Mouse (Mus musculus) layer of hippocampus, postnatal 25 days (tissue): Measurements from ENCODE around the gene Rab6b. TPM values are rescaled to one million over a fixed set of nuclear protein-coding genes. Genes with fewer than 3 reads are reported as not detected.

Experiments used
- DNase-seq, 2 experiments: peaks; one replicate each; pipeline ENCODE4 v3.0.0; 2022; ENCODE audit warnings: mixed read lengths in 2 of 2, low spot score in 1 of 2; ENCODE audit errors: extremely low spot score in 1 of 2
- total RNA-seq, 2 experiments: library from RNA; stranded (reverse); gene quantifications; 2 replicates each; pipeline ENCODE4 v1.2.3; 2021

Gene Rab6b
- total RNA-seq, 2 experiments from 2014 or later, result 454 to 464 TPM

DNA sequence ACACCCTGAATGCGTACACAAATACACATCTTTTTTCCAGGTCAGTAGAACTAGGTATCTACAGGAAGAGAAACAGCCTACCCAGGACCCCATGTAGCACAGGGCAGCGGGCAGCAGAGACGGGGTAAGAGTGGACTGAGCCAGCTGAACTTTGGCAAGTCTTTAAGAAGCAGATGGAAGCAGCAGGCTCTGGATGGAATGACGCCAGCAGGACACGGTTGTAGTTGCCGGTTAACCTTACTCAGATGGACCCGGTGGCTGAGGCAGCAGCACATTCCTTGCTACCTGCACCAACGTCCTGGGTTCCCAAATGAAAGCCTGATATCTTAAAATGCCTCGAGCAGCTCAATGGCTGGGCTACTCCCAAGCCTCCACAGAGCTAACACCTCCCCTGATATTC lies 75.2 kb downstream of the Rab6b start:
- DNase-seq, result no peak

GRCm38 (mm10) chr9:103188416-103188815 lies 76.8 kb downstream of the Rab6b start:
- DNase-seq, result no peak

- peak; percentile 82 to 89 for DNase-seq
Measured at GRCm38 (mm10) chr9:103201561-103202260, 90.1 kb downstream of the Rab6b start, which contains the start of gene Srprb. Gene Srprb (minus strand): TSS chr9:103202137.

GRCm38 (mm10) chr9:103205786-103206185 lies 94.2 kb downstream of the Rab6b start:
- DNase-seq, result no peak

DNA sequence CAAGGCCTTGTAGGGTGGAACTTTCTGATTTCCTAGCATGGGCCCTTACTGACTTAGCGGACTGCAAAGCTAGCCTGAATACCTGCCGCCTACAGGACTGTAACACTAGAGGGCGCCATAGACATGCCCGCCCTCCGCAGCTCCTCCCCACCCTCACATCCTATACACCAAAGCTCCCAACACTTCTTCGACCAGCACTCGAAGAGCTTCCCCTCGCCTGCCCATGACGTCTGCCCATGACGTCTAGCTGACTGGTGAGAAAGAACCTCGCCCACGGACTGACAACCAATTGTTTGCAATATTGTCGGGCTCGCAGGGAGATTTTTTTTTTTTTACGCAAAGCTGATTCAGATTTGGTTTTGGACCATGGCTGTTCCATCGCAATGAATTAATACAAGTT lies 96.3 kb downstream of the Rab6b start:
- DNase-seq, result peak; percentile 36 to 54

- DNase-seq, result no peak
Measured at GRCm38 (mm10) chr9:103208802-103209423, 97.3 kb downstream of the Rab6b start.

GRCm38 (mm10) chr9:103212654-103213420 lies 101.2 kb downstream of the Rab6b start:
- DNase-seq, result no peak

DNA sequence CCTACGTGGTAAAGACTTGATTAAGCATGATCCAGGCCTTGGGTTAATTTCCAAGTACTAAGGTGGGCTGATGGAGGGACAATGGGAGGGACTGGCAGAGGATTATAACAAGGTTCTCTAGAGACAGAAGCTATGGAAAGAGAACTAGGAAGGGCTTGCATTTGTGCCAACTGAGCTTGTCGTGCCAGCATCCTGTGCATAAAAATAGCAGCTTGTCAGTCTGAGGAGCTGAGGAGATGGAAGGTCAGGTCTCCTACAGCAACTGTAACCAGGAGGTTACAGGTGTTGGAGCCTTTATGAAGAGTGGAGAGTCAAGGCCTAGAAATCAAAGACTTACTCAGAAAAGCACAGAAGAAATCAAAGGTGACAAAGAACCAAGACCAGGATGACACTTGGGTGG lies 102.0 kb downstream of the Rab6b start:
- no peak for DNase-seq

DNA sequence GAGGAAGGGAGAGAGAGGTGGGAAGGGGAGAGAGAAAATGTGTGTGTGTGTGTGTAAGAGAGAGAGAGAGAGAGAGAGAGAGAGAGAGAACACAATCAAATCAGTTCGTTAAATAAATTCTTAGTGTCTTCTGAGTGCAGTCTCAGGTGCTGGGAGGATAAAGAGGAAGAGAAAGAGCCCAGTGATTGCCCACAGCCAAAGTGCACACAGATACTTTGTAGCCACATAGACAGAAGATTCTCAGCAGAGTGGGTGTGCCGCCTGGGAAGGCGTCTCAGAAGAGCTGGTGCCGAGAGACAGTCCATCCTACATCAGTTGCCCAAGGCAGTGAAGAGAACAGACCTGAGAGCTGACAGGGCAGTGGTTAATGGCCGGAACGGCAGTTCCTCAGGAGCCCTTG lies 102.7 kb downstream of the Rab6b start:
- DNase-seq, result no peak

DNA sequence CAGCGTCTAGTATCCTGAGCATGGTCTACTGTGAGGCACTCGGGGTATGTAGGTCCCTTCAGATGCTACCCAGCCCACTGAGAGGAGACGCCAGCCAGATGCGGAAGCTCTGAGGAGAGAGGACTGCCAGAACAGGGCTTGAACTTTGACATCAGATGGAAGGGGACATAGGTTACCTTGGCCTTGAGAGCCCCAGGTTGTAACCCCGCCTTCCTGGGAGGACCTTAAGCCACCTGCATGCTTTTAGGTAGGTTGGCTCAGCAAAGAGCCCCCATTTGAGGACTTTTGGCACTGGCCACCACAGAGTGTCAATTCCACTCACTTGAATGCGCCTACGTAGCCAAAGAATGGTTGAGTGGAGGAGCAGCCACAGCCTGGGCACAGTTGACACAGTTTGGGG lies 113.1 kb downstream of the Rab6b start:
- no peak for DNase-seq

DNA sequence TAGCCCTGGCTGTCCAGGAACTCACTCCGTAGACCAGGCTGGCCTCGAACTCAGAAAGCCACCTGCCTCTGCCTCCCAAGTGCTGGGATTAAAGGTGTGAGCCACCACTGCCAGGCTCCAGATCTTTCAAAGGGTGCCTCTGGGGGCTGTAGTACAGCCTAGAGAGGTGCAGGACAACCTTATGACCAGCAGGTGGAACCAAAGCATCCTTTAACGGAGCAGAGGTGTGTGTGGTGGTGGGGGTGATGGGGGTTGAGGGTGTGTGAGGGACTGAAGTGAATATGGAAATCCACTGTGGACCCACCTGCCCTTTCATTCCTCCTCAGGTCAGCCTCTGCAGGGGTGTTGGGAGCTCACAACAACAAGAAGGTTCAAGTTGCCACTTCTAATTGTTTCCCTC lies 113.9 kb downstream of the Rab6b start:
- DNase-seq, result no peak

DNA sequence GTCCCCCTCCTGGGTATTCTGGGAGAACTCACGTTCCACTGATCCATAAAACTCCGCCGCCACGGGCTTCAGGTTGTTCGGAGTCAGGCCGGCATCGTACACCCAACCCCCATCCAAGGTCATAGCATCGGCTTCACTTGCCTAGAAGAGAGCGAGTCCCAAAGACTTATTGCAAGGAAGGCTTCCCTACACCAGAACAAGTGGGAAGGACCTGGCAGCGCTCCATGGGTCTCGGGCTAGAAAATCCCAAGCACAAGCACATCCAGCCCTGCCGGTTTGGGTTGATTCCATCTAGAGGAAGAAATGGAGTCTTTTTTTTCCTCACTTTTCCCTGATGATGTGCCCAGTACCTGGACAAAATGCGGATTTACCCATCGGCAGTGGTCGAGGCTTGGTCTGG lies 115.2 kb downstream of the Rab6b start:
- DNase-seq, result no peak

DNA sequence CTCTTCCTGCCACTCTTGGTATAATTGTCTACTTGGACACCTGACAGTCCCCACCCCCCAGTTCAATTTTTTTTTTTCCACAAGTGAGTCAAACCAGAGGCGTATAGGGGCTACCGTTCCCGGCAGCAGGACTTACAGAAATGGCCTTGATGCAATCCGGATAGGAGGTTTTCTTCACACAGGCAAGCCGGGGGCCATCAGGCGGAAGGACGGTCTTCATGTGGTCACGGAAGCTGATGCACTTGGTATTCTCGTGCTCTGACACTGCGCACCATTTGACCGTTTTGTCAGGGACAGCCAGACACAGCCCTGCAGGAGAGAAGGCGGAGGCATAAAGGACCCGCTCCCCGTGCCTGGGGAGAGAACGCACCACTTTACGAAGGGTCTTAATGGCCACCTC lies 116.2 kb downstream of the Rab6b start:
- DNase-seq, result no peak

DNA sequence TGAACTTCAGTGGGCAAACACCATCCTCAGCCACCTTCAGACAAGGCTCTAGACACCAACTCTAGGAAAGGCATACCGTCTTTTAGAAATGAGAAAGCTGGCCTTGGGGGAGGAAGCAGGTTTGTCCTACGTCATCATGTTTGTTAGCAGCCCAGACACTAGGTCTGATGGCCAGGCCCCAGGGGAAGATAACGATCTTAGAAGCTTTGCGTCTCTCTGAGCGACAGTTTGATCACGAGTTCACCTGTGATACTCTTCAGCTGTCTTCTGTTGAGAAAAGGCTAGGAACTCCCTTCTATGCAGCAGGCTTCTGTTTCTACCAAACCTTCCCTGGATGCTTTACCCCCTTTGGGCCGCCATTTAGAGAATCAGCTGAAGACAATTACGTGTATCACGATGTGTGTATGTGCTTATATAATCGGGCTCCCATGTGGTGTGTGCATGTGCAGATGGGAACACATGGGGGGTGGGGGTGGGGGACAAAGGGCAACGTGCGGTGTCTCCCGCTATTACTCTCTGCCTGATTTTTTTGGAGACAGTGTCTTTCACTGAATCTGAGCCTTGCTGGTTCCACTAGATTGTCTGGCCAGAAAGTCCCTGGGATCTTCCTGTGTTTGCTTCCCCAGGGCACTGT lies 116.9 kb downstream of the Rab6b start:
- no peak for DNase-seq

GRCm38 (mm10) chr9:103229037-103229867 lies 117.7 kb downstream of the Rab6b start:
- DNase-seq, result no peak

GRCm38 (mm10) chr9:103230151-103230951 lies 118.8 kb downstream of the Rab6b start, which contains the start of the genes Gm20425 and Trf:
Gene Gm20425 (minus strand): TSS chr9:103230307.
Gene Trf (minus strand): TSS chr9:103230444.
- peak in 1 of 2 experiments; percentile 30 for DNase-seq

DNA sequence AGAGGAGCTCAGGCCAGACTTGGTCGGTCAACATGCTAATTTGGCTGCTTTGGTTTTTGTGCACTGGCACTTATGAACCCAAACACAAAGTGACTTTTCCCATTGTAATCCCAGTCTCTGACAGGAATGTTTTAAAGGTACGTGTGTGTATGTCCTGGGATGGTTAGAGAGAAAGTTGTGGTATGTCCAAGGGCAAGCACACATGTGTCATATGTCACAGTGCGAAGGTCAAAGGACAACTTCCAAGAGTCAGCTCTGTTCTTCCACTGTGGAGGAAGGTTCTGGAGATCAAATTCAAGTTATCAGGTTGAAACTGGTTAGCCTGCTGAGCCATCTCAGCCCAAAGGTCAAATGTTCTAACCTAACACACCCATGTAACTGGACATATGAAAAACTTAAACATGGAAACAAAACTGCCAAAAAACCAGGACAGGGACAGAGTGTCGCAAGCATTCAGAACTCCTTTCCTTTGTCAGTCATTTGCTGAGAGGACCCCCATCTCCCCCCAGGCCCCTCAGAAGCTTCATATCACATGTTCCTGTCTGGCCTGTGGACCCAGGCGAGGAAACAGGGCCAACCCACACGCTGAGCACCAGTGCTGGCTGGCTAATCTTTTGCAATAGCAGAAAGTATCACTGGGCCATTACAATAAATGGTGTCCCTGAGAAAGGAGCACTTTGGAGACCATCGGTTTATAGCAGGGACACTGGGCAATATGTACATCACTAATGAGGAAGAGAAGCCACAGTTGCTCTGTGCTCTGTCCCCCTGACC lies 120.8 kb downstream of the Rab6b start:
- DNase-seq, result no peak

GRCm38 (mm10) chr9:103233006-103233395 lies 121.4 kb downstream of the Rab6b start:
- no peak for DNase-seq
